Mouse (Mus musculus) kidney, postnatal 14 days (tissue): Measurements from ENCODE around the gene Slc3a2.
"Not testable (repeated sequence)": the region's sequence is repeated elsewhere in the genome, so short reads cannot be mapped to it uniquely, and the experiment has no call there.

Experiments used
- DNase-seq: peaks from one replicate; pipeline ENCODE4 v3.0.0; 2022; ENCODE audit warnings: mixed read lengths

Slc3a2 gene

DNA sequence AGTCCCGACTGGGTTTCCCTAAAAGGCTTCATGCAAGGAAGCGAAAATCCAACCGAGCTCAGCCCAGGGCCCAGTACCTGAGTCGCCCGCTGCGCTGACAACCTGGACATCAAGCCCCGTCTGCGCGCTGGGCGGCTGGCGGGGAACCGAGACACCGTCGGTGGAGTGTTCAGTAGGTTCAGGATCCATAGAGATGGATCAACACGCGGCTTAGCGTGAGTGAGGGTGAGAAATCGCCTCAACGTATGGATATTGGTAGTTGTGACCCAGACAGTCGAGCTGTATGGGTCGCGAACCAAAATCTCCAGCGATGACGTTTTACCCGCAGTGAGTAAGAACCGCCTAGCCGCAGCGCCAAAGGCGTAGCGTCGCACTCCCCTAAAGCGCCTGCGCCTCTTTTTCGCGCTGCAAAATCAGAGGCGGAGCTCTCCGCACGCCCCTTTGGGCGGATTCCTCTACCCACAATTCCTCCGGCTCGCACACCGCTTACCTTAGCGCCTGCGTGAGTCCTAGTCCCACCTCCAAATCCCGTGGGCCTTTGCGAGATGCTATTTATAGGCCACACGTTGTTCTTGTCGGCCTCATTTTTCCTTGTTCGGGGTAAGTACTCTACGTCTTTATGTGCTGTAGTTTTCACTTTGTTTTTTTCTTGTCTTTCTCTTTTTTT lies at the start of gene Slc3a2:
Gene Slc3a2, minus strand, starts transcription at position 463 of the 667 bp plus-strand sequence.
- DNase-seq = peak; percentile 98

DNA sequence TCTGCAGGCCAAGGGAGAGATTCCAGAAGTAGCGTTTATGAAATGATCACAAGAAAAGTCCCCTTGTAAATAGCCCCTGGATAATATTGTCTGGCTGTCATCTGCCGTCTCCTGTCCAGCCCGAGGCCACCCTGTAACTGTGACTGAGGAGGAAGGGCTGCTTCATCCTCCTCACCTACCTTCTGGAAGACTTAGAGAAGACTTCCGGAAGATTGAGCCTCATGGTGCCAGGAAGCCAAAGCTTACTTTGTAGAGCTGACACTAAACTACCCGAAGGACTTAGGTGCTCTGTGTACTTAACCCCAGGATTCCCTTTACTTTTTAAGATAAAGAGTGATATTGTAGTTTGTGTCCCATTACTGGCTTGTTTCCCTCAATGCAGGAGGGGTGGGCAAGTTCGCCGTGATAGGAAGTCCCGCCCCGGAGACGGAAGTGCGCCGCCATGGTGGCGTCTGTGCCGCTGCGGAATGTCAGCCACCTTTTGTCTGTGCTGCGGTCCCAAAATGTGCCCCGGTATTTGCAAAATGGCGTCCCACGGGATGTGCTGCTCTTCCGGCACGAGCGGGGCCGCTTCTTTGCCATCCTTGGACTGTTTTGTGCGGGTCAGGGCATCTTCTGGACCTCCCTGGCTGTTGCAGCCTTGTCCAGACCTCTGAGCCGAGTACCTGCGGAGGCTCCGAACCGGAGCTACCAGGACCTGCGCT lies 47.5 kb upstream of the Slc3a2 start, which contains the start of gene Tmem223:
Gene Tmem223, plus strand, starts transcription at position 430 of the 704 bp plus-strand sequence.
- peak; percentile 89 for DNase-seq

DNA sequence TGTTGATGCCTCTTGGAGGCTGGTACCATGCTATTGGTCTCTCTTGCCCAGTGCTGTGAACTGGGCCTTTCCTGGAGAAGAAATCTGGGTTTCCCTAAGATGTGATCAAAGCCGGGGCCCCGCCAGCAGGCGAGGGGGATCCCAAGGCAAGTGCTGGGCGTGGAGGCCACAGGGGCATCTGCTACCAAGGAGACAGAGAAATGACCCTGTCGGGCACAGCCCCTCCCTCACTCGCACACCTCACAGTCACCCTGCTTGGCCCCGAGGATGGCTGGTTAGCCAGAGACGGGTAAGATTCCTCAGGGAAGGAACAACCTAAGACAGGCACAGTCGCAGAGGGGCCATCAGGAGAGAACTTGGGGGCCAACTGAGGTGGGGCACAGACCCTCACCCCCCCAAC lies 42.4 kb upstream of the Slc3a2 start:
- DNase-seq = no peak

DNA sequence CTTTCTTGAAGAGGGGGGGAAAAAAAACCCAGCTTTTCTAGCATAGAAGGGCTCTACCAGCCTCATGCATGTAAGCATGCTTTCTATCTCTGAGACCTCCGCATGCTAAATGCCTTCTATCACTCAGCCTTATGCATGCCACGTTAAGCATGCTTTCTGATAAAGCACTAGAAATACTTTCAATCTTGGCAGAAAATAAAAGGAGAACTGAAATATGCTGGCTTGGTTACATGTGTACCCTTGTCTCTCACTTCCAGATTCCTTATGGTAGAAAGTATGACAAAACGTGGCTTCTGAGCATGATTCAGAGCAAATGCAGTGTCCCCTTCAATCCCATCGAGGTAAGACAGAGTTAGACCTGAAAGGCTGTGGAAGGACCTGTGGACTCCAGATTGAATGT lies 40.1 kb upstream of the Slc3a2 start:
- DNase-seq = no peak

DNA sequence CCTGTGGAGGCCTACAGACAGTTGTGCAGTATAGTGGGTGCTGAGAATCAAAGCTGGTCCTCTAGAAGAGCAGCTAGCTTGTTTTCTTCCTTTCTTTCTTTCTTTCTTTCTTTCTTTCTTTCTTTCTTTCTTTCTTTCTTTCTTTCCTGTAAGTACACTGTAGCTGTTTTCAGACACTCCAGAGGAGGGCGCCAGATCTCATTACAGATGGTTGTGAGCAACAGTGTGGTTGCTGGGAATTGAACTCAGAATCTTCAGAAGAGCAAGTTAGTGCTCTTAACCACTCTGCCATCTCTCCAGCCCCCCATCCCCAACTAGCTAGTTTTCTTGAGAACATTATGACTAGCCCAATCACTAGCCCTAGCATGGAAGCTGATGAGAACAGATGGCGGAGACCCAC lies 37.6 kb upstream of the Slc3a2 start:
- no peak for DNase-seq

DNA sequence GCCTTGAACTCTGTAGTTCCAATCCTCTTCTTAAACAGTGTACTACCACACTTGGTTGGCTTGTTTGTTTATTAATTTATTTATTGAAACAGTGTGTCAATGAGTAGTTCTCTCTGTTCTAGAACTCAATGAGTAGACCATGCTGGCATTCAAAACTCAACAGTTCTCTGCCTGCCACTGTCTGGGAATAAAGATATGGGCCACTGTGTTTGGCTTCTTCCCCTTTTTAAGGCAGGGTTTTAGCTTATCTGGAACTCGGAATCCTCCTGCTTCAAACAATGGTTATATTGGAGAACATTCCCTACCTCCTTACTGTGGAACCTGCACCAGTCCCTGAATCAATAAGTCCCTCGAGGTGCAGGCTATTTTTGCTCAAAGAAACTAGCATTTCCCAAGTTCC lies 35.7 kb upstream of the Slc3a2 start:
- no peak for DNase-seq

DNA sequence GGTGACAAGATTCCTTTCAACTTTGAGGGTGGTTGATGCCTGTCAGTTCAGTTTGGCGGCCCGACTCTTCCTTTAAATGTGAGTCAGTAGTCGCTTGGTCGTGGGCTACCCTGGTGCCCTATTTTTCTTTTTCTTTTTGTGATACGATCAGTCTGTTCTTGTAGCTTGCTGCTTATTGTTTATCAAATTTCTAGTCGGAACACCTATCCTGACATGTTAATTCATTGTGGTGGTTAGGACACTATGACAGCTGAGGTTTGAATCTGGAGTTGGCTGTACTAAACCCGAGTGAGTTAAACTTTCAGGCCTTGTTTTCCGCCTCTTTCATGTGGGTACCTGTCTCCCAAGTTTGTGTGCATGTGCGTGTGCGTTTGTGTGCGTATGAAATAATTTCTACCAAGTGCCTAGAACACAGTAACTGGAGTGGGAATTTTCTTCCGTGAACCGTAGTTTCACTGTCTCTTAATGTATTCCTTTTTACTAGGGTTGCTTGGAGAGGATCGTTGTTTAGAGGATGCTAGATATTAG lies 34.4 kb upstream of the Slc3a2 start:
- DNase-seq = no peak

DNA sequence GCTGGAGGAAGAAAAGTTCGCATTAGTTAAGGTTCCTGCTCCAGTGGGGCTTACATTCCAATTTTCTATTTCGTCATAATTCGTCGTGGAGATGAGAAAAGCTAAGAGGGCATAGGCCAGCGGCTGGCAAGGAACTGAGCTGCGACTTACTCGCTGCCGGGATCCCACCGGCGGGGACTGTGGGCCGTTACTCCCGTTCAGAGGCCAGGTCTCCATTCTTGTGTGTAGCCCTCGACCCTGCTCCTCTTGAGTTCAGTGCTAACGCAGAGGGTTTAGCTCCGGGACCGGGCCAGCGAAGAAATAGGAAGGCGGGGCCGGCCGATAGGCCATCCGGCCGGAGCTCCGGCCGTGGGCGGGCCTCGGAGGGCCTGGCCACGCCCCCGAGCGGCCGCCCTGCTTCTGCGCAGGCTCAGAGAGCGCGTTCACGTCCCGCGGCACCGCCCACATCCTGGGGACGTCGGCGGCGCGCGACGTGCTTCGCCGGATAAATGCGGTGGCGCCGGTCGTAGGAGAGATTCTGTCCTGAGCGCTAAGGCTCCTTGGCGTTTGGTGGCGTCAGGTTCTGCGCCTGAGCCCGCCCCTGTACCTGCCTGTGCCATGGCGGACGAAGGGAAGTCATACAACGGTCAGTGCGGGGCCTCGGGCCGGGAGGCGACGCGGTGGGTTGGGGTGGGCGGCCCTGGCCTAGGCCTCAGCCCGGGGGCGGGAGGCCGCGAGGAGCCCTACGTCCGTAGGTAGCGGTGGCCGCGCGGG lies 33.6 kb upstream of the Slc3a2 start, which contains the start of gene Nxf1:
Gene Nxf1, plus strand, starts transcription at position 439 of the 753 bp plus-strand sequence.
- peak; percentile 97 for DNase-seq

DNA sequence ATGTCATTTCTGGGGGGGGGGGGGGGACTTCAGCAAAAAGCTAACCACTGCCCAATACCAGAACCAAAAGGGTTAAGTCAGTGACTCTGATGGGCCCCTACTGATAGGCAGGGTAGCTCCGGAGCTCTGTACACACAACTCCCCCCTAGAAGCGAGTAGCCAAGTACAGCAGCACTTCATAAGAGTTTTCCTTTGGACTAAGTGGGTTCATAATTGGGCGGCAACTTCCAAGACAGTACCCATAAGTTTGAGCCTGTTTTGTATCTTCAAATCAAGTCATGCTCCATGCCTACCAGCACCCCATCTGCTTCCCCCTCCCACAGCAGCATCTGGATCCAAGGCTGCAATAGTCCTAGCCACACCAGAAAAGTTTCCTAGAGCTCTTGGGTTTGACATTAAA lies 32.5 kb upstream of the Slc3a2 start:
- DNase-seq = no peak

DNA sequence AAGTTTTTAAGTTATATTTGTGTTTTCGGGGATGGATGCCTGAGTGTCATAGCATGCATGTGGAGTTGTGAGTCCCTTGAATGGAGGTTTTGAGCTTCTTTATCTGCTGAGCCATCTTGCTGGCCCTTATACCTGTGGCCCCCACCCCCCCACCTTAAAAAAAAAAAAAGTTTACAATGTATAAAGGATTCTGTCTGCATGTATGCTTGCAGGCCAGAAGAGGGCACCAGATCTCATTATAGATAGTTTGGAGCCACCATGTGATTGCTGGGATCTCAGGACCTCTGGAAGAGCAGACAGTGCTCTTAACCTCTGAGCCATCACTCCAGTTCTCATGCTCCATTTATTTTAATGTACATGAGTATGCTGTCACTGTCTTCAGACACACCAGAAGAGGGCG lies 24.2 kb upstream of the Slc3a2 start:
- DNase-seq = no peak

DNA sequence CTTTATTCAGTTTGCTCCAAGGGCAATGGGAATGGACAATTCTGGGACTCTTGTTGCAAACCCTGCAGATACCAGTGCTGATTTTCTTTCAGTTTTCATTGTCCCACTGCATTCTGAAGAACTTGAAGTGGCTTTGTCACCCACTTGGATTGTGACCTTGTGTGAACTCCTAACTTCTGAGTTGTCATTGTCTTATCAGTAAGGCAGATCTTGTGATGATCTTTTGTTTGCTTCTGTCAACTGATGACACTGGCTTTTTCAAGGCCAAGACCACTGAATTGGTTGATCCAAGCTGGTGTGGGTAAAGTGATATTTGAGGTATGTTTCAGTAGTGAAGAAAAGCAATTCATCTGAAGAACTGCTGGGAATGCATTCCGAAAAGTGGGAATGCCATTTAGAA lies 22.2 kb upstream of the Slc3a2 start:
- no peak for DNase-seq

DNA sequence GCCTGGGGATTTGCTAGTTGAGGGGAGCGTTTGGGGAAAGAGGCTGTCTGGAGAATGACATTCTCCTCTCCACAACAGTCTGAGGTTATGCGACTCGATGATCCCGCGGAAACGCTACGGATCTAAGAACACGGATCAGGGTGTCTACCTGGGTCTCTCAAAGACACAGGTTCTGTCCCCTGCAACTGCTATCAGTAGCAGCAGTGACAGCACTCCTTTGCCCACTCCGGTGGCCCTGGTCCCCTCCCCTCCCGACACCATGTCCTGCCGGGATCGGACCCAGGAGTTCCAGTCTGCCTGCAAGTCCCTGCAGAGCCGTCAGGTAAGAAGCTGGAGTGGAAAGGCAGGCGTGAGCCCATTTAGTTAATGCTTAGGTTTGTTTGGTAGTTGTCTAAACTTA lies 19.0 kb upstream of the Slc3a2 start:
- DNase-seq = no peak

DNA sequence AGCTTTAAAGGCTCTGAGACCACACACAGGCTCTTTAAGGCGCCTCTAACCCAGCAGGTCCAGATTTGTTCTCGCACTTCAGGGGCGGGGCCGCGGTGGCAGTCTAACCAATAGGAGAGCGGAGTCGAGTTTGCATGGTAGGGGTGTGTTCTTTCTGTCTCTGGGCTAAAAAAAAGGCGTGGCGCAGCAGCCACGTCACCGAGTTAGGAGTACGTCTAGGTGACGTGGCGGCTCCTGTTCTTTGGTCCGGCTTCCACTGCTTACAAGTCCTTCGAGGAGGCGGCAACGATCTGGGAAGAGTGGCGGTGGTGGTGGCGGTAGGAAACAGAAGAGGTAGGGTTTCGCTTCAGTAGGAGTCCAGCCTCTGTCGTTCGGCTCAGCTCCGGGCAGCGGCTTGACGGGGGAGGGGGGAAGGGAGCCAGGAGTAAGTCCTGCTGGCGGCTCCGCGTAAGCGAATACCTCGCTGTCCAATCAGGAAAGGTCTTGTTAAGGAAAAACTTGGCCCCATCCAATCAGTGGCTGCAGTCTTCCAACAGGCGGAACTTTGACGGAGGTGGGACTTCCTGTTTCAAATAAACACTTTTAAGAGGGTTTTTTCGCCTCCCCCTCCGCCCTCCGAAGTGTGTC lies 18.2 kb upstream of the Slc3a2 start, which contains the start of gene Stx5a:
Gene Stx5a, plus strand, starts transcription at position 171 of the 627 bp plus-strand sequence.
- DNase-seq = peak; percentile 98

DNA sequence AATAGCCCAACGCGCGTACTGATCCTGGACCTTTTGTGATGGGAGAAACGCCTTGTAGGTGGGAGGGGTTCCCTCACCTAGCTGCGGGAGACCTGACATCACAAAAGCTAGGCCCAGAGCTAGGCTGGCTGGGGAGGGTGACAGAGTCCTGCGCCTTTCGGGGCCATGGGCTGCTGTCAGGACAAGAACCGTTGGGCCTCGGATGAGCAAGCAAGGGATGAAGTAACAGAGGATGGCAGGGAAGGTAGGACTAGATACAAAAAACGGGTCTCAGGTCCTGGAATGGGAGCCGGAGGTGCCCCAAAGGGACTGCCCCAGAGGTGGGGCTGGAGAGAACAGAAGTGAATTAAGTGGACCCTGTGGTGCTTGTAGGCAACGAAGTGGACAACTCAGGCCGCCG lies 17.4 kb upstream of the Slc3a2 start, which contains the start of gene 1700092M07Rik:
Gene 1700092M07Rik, plus strand, starts transcription at position 116 of the 400 bp plus-strand sequence.
- no peak for DNase-seq

DNA sequence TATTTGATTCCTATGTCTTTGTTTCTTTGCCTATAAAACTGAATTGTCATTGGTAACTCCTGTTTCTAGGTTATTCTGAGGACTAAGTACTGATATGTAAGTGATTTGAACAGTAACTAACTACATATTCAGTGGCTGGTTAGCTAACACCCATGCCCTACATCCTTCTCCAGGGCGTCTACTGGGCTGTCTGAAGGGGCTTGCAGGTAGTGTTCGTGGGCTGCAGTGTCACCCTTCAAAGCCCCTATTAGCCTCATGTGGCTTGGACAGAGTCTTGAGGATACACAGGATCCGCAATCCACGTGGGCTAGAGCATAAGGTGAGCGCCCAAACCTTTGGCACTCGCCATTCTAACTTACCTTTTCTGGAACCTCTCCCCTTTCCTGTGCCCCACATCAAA lies 16.5 kb upstream of the Slc3a2 start:
- DNase-seq = no peak

DNA sequence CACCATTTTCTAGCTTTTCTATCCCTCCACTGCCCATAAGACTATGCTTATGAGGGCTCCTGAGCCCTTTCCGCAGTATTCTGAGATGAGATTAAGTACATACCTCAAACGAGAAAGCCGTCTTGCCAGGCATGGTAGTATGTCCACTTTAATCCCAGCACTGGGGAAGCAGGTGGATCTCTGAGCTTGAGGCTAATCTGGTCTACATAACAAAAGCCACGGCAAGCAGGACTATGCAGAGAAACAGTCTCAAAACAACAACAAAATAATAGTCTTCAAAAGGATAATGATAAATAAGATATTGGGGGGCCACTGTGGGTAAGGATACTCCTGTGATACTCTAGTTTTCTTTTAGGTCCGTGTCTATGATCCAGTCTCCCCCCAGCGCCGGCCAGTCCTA lies 15.7 kb upstream of the Slc3a2 start:
- no peak for DNase-seq

DNA sequence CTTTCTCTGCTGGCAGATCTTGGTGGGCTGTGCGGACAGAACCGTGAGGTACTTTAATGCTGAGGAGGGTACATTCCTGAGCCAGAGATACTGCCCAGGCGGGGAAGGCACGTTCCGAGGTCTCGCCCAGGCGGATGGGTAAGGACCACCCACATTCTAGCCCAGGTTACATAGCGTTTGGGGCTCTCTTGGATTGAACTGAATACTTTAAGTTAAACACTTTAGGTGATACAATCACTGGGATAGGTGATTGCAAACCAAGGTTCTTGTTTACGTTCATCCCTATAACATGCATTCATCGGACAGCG lies 12.9 kb upstream of the Slc3a2 start:
- DNase-seq = no peak

DNA sequence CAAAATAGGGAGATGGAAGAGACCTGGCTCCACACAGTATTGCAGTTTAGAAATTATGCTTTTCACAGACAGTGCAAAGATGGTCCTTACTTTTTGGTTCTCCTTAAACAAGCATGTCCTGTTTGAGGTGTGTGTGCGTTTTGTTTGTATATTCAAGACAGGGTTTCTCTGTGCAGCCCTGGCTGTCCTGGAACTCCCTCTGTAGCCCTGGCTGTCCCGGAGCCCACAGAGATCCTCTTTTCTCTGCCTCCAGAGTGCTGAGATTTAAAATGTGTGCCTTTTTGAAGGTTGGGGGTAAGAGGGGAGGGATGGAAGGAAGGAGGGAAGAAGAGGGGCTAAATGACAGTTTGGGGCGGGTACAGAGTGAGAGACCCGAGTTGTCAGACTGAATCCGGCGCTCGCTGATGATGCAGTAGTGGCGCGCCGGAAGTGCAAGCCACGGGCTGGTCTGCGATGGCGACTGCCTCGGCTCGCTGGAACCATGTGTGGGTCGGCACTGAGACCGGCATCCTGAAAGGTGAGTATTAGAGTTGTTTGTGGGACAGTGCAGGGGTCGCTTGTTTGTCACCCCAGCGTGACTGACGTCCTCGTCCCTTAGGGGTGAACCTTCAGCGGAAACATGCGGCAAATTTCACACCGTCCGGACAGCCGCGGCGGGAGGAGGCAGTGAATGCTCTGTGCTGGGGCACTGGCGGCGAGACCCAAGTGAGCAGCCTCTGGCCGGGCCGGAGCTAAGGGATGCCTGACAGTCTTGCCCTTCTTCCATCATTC lies 12.4 kb upstream of the Slc3a2 start, which contains the start of gene Wdr74:
Gene Wdr74, plus strand, starts transcription at position 439 of the 771 bp plus-strand sequence.
- DNase-seq = peak; percentile 95

DNA sequence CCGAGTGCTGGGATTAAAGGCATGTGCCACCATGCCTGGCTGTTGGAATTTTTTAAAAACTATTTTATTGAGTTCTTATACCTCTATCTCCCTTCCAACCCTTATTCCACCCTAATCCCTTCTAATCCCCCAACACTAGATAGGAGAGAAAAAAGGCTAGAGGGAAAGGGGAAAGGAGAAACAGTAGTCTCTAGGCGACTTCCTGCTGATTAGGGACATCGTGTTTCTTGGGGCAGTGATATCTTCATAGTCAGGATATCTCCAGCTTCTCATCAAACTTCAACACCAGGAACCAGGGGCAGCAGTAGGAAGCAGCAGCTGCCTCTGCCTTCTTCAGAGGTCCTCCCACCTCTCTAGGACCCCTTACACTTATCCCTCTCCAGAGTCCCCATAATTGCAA lies 11.2 kb upstream of the Slc3a2 start:
- DNase-seq = no peak

DNA sequence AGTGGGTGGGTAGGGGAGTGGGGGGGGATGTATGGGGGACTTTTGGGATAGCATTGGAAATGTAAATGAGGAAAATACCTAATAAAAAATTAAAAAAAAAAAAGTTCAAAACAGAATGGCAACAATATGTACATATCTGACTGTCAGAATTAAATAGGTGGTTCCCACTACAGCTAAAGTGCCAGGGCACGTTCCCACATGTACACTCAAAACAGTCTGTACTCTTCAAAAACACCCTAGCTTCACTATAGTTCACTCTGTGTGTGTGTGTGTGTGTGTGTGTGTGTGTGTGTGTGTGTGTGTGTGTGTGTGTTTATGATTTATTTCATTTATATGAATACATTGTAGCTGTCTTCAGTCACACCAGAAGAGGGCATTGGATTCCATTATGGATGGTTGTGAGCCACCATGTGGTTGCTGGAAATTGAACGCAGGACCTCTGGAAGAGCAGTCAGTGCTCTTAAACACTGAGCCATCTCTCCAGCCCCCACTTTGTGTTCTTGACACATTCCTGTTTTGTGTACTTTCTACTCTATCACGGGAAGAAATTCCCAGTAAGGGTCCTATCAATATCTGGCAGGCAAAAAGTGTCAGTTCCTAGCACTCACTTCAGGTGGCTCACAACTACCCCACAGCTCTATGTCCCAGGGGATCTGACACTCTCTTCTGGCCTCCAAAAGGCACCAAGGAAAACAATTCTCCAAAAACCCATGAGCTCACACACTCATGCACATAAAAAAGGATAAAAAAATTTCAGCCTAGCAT lies 5.3 kb upstream of the Slc3a2 start:
- DNase-seq = not testable (repeated sequence)

DNA sequence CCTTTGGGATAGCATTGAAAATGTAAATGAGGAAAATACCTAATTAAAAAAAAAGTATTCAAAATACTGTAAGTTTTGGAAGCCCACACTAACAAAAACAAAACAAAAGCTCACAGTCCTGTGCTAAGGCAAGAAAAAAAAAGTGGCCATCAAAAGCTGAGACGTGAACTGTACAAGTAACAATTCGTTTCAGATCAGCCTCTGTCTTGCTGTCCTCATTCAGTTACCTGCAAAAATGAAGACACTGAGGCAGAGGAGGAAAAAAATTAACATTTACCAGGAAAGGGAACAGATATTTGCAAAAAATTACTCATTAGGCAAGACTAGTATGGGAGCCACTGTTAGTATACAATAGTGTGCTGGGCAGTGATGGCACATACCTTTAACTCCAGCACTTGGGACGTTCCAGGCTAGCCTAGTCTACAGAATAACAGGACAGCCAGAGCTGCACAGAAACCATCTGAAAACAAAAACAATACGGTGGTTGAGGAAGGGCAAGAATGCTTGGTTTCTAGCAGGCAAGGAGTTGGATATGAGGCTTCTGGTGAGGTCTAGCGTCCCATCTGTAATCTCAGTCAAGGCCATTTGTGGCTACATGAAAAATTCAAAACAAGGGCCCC lies 4.4 kb upstream of the Slc3a2 start:
- no peak for DNase-seq
